Mouse (Mus musculus) cerebellum, postnatal 14 days (tissue): Measurements from ENCODE around the gene Atg4c.
A peak's percentile ranks its signal among the peaks of the same experiment; 100 is the strongest.

Source experiments
- DNase-seq, 2 experiments: peaks; one replicate each; pipeline ENCODE4 v3.0.0; 2021; ENCODE audit warnings: mixed read lengths in 2 of 2

Gene Atg4c

GRCm38 (mm10) chr4:99186412-99187125 is 7.2 kb upstream of the Atg4c start:
- DNase-seq = no peak

- no peak for DNase-seq
These were observed 1.1 kb upstream of the Atg4c start for GRCm38 (mm10) chr4:99192640-99193039.

GRCm38 (mm10) chr4:99193214-99193613 is 520 bp upstream of the Atg4c start:
- no peak for DNase-seq

- no peak for DNase-seq
These were observed 1.1 kb downstream of the Atg4c start for GRCm38 (mm10) chr4:99194826-99195225.

- DNase-seq = no peak
These were observed 5.0 kb downstream of the Atg4c start for GRCm38 (mm10) chr4:99198721-99199120.

- DNase-seq = no peak
These were observed 6.1 kb downstream of the Atg4c start for GRCm38 (mm10) chr4:99199757-99200251.

GRCm38 (mm10) chr4:99200383-99201136 is 6.8 kb downstream of the Atg4c start:
- DNase-seq = no peak

- no peak for DNase-seq
These were observed 12.0 kb downstream of the Atg4c start for GRCm38 (mm10) chr4:99205773-99206172.

- no peak for DNase-seq
These were observed 12.6 kb downstream of the Atg4c start for GRCm38 (mm10) chr4:99206356-99206755.

GRCm38 (mm10) chr4:99210087-99210486 is 16.4 kb downstream of the Atg4c start:
- DNase-seq = no peak

- DNase-seq = no peak
These were observed 17.9 kb downstream of the Atg4c start for GRCm38 (mm10) chr4:99211606-99212005.

- no peak for DNase-seq
These were observed 19.4 kb downstream of the Atg4c start for GRCm38 (mm10) chr4:99213123-99213522.

GRCm38 (mm10) chr4:99222221-99222620 is 28.5 kb downstream of the Atg4c start:
- DNase-seq = no peak

- DNase-seq = no peak
These were observed 31.1 kb downstream of the Atg4c start for GRCm38 (mm10) chr4:99224790-99225189.

- no peak for DNase-seq
These were observed 33.5 kb downstream of the Atg4c start for GRCm38 (mm10) chr4:99227226-99227625.

GRCm38 (mm10) chr4:99229371-99229770 is 35.6 kb downstream of the Atg4c start:
- DNase-seq = no peak

- DNase-seq = peak; percentile 46 to 64
These were observed 41.6 kb downstream of the Atg4c start for GRCm38 (mm10) chr4:99235203-99235856.

- DNase-seq = no peak
These were observed 44.6 kb downstream of the Atg4c start for GRCm38 (mm10) chr4:99238305-99238704.

GRCm38 (mm10) chr4:99241674-99242073 is 47.9 kb downstream of the Atg4c start:
- no peak for DNase-seq

GRCm38 (mm10) chr4:99249358-99249757 is 55.6 kb downstream of the Atg4c start:
- DNase-seq = no peak

GRCm38 (mm10) chr4:99249826-99250225 is 56.1 kb downstream of the Atg4c start:
- DNase-seq = no peak

- no peak for DNase-seq
These were observed 59.2 kb downstream of the Atg4c start for GRCm38 (mm10) chr4:99252957-99253356.

- DNase-seq = no peak
These were observed 69.5 kb downstream of the Atg4c start for GRCm38 (mm10) chr4:99263191-99263590.

GRCm38 (mm10) chr4:99263663-99264062 is 69.9 kb downstream of the Atg4c start:
- DNase-seq = no peak
